Mouse (Mus musculus): ENCODE data around the gene Kit.

Gene Kit

GRCm38 (mm10) chr5:75590961-75591360 lies 16.2 kb downstream of the Kit start:
- no peak for DNase-seq

- no peak for DNase-seq
Observed at GRCm38 (mm10) chr5:75591567-75591966, 16.9 kb downstream of the Kit start.

GRCm38 (mm10) chr5:75595319-75595718 lies 20.6 kb downstream of the Kit start:
- DNase-seq, result no peak

- no peak for DNase-seq
Observed at GRCm38 (mm10) chr5:75596211-75596610, 21.5 kb downstream of the Kit start.

GRCm38 (mm10) chr5:75597316-75597715 lies 22.6 kb downstream of the Kit start:
- DNase-seq, result no peak

- DNase-seq, result no peak
Observed at GRCm38 (mm10) chr5:75598491-75598890, 23.8 kb downstream of the Kit start.

- no peak for DNase-seq
Observed at GRCm38 (mm10) chr5:75599991-75600390, 25.3 kb downstream of the Kit start.

- no peak for DNase-seq
Observed at GRCm38 (mm10) chr5:75604238-75604637, 29.5 kb downstream of the Kit start.

GRCm38 (mm10) chr5:75606898-75607297 lies 32.2 kb downstream of the Kit start:
- DNase-seq, result no peak

GRCm38 (mm10) chr5:75607971-75608370 lies 33.3 kb downstream of the Kit start:
- no peak for DNase-seq

GRCm38 (mm10) chr5:75612380-75612779 lies 37.7 kb downstream of the Kit start:
- no peak for DNase-seq

- DNase-seq, result no peak
Observed at GRCm38 (mm10) chr5:75612926-75613325, 38.2 kb downstream of the Kit start.

- DNase-seq, result no peak
Observed at GRCm38 (mm10) chr5:75615000-75615571, 40.4 kb downstream of the Kit start.

- DNase-seq, result no peak
Observed at GRCm38 (mm10) chr5:75615624-75616023, 40.9 kb downstream of the Kit start.

GRCm38 (mm10) chr5:75622401-75622800 lies 47.7 kb downstream of the Kit start:
- DNase-seq, result no peak

GRCm38 (mm10) chr5:75623007-75623406 lies 48.3 kb downstream of the Kit start:
- DNase-seq, result no peak

GRCm38 (mm10) chr5:75623520-75623919 lies 48.8 kb downstream of the Kit start:
- no peak for DNase-seq

- no peak for DNase-seq
Observed at GRCm38 (mm10) chr5:75623993-75624706, 49.4 kb downstream of the Kit start.

GRCm38 (mm10) chr5:75625059-75625458 lies 50.3 kb downstream of the Kit start:
- DNase-seq, result no peak

- no peak for DNase-seq
Observed at GRCm38 (mm10) chr5:75626284-75626683, 51.6 kb downstream of the Kit start.

GRCm38 (mm10) chr5:75626703-75627102 lies 52.0 kb downstream of the Kit start:
- no peak for DNase-seq

GRCm38 (mm10) chr5:75632257-75632656 lies 57.5 kb downstream of the Kit start:
- DNase-seq, result no peak

- DNase-seq, result no peak
Observed at GRCm38 (mm10) chr5:75632846-75633640, 58.3 kb downstream of the Kit start.

- peak; percentile 22 to 28 for DNase-seq
Observed at GRCm38 (mm10) chr5:75635385-75635784, 60.7 kb downstream of the Kit start.

Measured in cerebellum, postnatal 36 days (tissue).